30 mouse cellular contexts compared by ENCODE assay signal in genomic region chr6:28488204-28488851, GRCm38 (mm10). TPM values are rescaled to one million over a fixed set of nuclear protein-coding genes. Genes with fewer than 3 reads are reported as not detected.
DNase-seq lines count a peak whose midpoint lies in the region; ATAC-seq and TF ChIP-seq lines count a peak whose summit lies in the region.
"Had no signal": no experiment of that assay in that cellular context is flagged by ENCODE, and none has a peak within 500 bp of the region (broad histone marks: within the 10 kb centered on the region; RNA-seq: fewer than 3 reads in every experiment).

No protein-coding gene starts in this region.

- peak; percentile 61; the same call in 1 of the 2 replicates for ATAC-seq in forebrain, embryonic 14.5 days
- ATAC-seq in forebrain, embryonic 11.5 days (replicated peaks; ENCODE audit: low FRiP score), result no peak

- no peaks in the 10 kb centered on the region for H3K27me3 ChIP-seq in forebrain, embryonic 14.5 days (replicated peaks; ENCODE audit: control insufficient read depth, insufficient read depth, low read length)
- H3K27me3 ChIP-seq in forebrain, embryonic 11.5 days (ENCODE audit: control insufficient read depth, insufficient read depth, low read length), result no peaks in the 10 kb centered on the region
- H3K27me3 ChIP-seq in thymus, adult 2 months (ENCODE audit: control insufficient read depth, insufficient read depth, low read length), result no peaks in the 10 kb centered on the region
- H3K27me3 ChIP-seq: embryonic facial prominence, embryonic 15.5 days; heart, embryonic 12.5 days had no signal

- H3K9me3 ChIP-seq in forebrain, embryonic 14.5 days (replicated peaks; ENCODE audit: control insufficient read depth, low read length), result no peaks in the 10 kb centered on the region
- H3K9me3 ChIP-seq in forebrain, embryonic 11.5 days (ENCODE audit: control insufficient read depth, low read length), result no peaks in the 10 kb centered on the region; the same call in 1 of the 2 replicates
- H3K9me3 ChIP-seq: embryonic facial prominence, embryonic 15.5 days; heart, embryonic 12.5 days; hindbrain, embryonic 10.5 days had no signal

- no peak for TF ChIP-seq POLR2A in thymus, adult 2 months (IDR thresholded peaks at IDR 0.05; ENCODE audit: control insufficient read depth, extremely low read depth, insufficient read depth, low read length, poor library complexity)

- WGBS in forebrain, embryonic 14.5 days, result 68% methylated on average over 1 of the region's 1 CpGs
- WGBS in forebrain, embryonic 11.5 days, result 90% methylated on average over 1 of the region's 1 CpGs
- WGBS in thymus, adult 2 months, result 90% methylated on average over 1 of the region's 1 CpGs

- no peak overlapping the region for H3K4me2 ChIP-seq in forebrain, embryonic 14.5 days (ENCODE audit: low read length)
- H3K4me2 ChIP-seq in forebrain, embryonic 11.5 days (ENCODE audit: low read depth, low read length, severe bottlenecking), result no peak overlapping the region
- H3K4me2 ChIP-seq: embryonic facial prominence, embryonic 15.5 days; heart, embryonic 12.5 days; hindbrain, embryonic 14.5 days had no signal

- H3K27ac ChIP-seq in forebrain, embryonic 14.5 days (ENCODE audit: low read depth, low read length), result no peak overlapping the region
- no peak overlapping the region for H3K27ac ChIP-seq in forebrain, embryonic 11.5 days (ENCODE audit: low read depth, low read length)
- 0 out of 2 replicates have a peak overlapping the region, but pooled peaks have one; percentile 28 for H3K27ac ChIP-seq in layer of hippocampus, adult 2 months
- H3K27ac ChIP-seq in thymus, adult 2 months (ENCODE audit: control insufficient read depth, insufficient read depth, low read length), result no peak overlapping the region
- H3K27ac ChIP-seq: embryonic facial prominence, embryonic 15.5 days; gastrocnemius, adult 2 months; hindbrain, embryonic 10.5 days; hindbrain, embryonic 14.5 days had no signal

- TF ChIP-seq CTCF in layer of hippocampus, adult 2 months (conservative IDR thresholded peaks at IDR 0.05), result no peak
- no peak for TF ChIP-seq CTCF in thymus, adult 2 months (IDR thresholded peaks at IDR 0.05; ENCODE audit: borderline replicate concordance, control insufficient read depth, extremely low read depth, insufficient read depth, low read length, poor library complexity)

- no peak overlapping the region for H3K9ac ChIP-seq in forebrain, embryonic 14.5 days (ENCODE audit: low read length)
- no peak overlapping the region for H3K9ac ChIP-seq in forebrain, embryonic 11.5 days (ENCODE audit: low read length)
- H3K9ac ChIP-seq: embryonic facial prominence, embryonic 15.5 days; heart, embryonic 12.5 days; hindbrain, embryonic 14.5 days had no signal

- no peaks in the 10 kb centered on the region for H3K36me3 ChIP-seq in forebrain, embryonic 14.5 days (ENCODE audit: control insufficient read depth, insufficient read depth, low read length)
- no peaks in the 10 kb centered on the region; the same call in 1 of the 2 replicates for H3K36me3 ChIP-seq in forebrain, embryonic 11.5 days (ENCODE audit: control insufficient read depth, insufficient read depth, low read length)
- no peaks in the 10 kb centered on the region; the same call in 1 of the 2 replicates for H3K36me3 ChIP-seq in thymus, adult 2 months (ENCODE audit: control insufficient read depth, insufficient read depth, low read length)

- peak; percentile 70 for DNase-seq in forebrain, embryonic 14.5 days (ENCODE audit: low spot score)
- DNase-seq in forebrain, embryonic 11.5 days (ENCODE audit: low spot score), result no peak
- DNase-seq in kidney, adult 9 months, result peak; percentile 34
- DNase-seq in kidney, adult 11 months, result no peak
- DNase-seq in layer of hippocampus, adult 2 months (ENCODE audit: low spot score in 2 of 2), result no peak
- DNase-seq in layer of hippocampus, postnatal 36 days, result no peak
- DNase-seq in brain, embryonic 18.5 days (ENCODE audit: low read depth, low spot score), result peak; percentile 34
- DNase-seq in thymus, adult 2 months, result no peak
- DNase-seq: adrenal gland, adult 2 months; adrenal gland, postnatal 25 days; cerebellum, adult 11 months; cerebellum, adult 8-10 months; cerebellum, postnatal 14 days; embryo, embryonic 11 days; gastrocnemius, adult 2 months; gastrocnemius, postnatal 25 days had no signal

- no peak overlapping the region for H3K4me3 ChIP-seq in forebrain, embryonic 14.5 days (ENCODE audit: low read depth, low read length)
- no peak overlapping the region for H3K4me3 ChIP-seq in forebrain, embryonic 11.5 days (ENCODE audit: low read depth, low read length)
- no peak overlapping the region for H3K4me3 ChIP-seq in layer of hippocampus, adult 2 months
- no peak overlapping the region for H3K4me3 ChIP-seq in thymus, adult 2 months (ENCODE audit: control insufficient read depth, insufficient read depth, low read length)
- H3K4me3 ChIP-seq: embryonic facial prominence, embryonic 15.5 days; erythroblast, embryonic 14.5 days; gastrocnemius, adult 2 months; heart, embryonic 12.5 days; hindbrain, embryonic 10.5 days had no signal

- H3K4me1 ChIP-seq in forebrain, embryonic 14.5 days (ENCODE audit: control insufficient read depth, insufficient read depth, low read length), result no peaks in the 10 kb centered on the region
- no peaks in the 10 kb centered on the region for H3K4me1 ChIP-seq in forebrain, embryonic 11.5 days (replicated peaks; ENCODE audit: control insufficient read depth, insufficient read depth, low read length)
- H3K4me1 ChIP-seq in thymus, adult 2 months (replicated peaks; ENCODE audit: control insufficient read depth, insufficient read depth, low read length), result no peaks in the 10 kb centered on the region

RNA-seq across cellular contexts. Expression of gene Snd1, which starts 13.4 kb away (rescaled TPM):
- 67.9 and 80.0 TPM in 2 replicates for polyA plus RNA-seq in forebrain, embryonic 14.5 days (2014; fragmentation: Nextera tagmentation; extraction: Ambion mirVana)
- polyA plus RNA-seq in forebrain, embryonic 11.5 days (2014; fragmentation: Nextera tagmentation; extraction: Ambion mirVana), result 104 and 105 TPM in 2 replicates
- total RNA-seq in layer of hippocampus, adult 2 months (2021), result 100 to 1,000 TPM; 110 to 112 TPM
- total RNA-seq in layer of hippocampus, postnatal 36 days (2021), result 100 to 1,000 TPM; 107 to 114 TPM
- 79.3 and 82.0 TPM in 2 replicates for polyA plus RNA-seq in thymus, adult 2 months (2012; rRNA removed)

RNA-seq across cellular contexts. Expression of gene Pax4, which starts 39.2 kb away (rescaled TPM):
- polyA plus RNA-seq in forebrain, embryonic 14.5 days (2014; fragmentation: Nextera tagmentation; extraction: Ambion mirVana), result 0.16 TPM in 1 of 2 replicates, not detected in the other
- not detected in 2 replicates for polyA plus RNA-seq in forebrain, embryonic 11.5 days (2014; fragmentation: Nextera tagmentation; extraction: Ambion mirVana)
- total RNA-seq in layer of hippocampus, adult 2 months (2021), result not detected
- total RNA-seq in layer of hippocampus, postnatal 36 days (2021), result not detected
- not detected in 2 replicates for polyA plus RNA-seq in thymus, adult 2 months (2012; rRNA removed)
- total RNA-seq: adrenal gland, adult 2 months; adrenal gland, postnatal 25 days; common myeloid progenitor, adult 5-6 weeks; gastrocnemius, adult 2 months; gastrocnemius, postnatal 25 days; granulocyte monocyte progenitor cell, adult 5-6 weeks; heart, adult 8-10 months; heart, postnatal 25 days; MEL had no signal
- polyA plus RNA-seq: activated CD4-positive, CD25-positive, alpha-beta regulatory T cell, adult 4 months; adrenal gland, adult 2 months; C2C12; embryonic facial prominence, embryonic 11.5 days; embryonic facial prominence, embryonic 15.5 days; erythroblast, embryonic 14.5 days; heart, embryonic 12.5 days; heart, embryonic 16.5 days; hindbrain, embryonic 10.5 days; hindbrain, embryonic 14.5 days had no signal

Comparison
In these comparisons a context has a peak if more than half of its experiments do, and no peak if none do; other contexts are left out.
1. DNase-seq: peak in forebrain, embryonic 14.5 days (single experiment), kidney, adult 9 months (single experiment) and brain, embryonic 18.5 days (single experiment); none in forebrain, embryonic 11.5 days (single experiment), kidney, adult 11 months (single experiment), layer of hippocampus, adult 2 months (0 of 2), layer of hippocampus, postnatal 36 days (0 of 2) and thymus, adult 2 months (single experiment).